Mouse (Mus musculus) neural tube, embryonic 15.5 days (tissue): ENCODE results near the gene Il12rb1. TPM values are rescaled to one million over a fixed set of nuclear protein-coding genes. Genes with fewer than 3 reads are reported as not detected.

Source experiments
- ATAC-seq: fragments of 200-750 bp; cut with Nextera tagmentation; 2 replicates; pipeline ENCODE4 v1.8.0; 2017; ENCODE audit warnings: mild to moderate bottlenecking, moderate TSS enrichment, moderate library complexity; ENCODE audit not compliant: low FRiP score
- H3K27ac ChIP-seq: fragments of 300-500 bp; sonication (generic); replicated peaks from 2 replicates; pipeline ENCODE4 v1.5.1; 2015; ENCODE audit warnings: mild to moderate bottlenecking, inconsistent platforms
- H3K27me3 ChIP-seq: fragments of 300-500 bp; sonication (generic); replicated peaks from 2 replicates; pipeline ENCODE4 v1.6.1; 2015; ENCODE audit warnings: inconsistent platforms
- H3K36me3 ChIP-seq: fragments of 300-500 bp; sonication (generic); 2 replicates; pipeline ENCODE4 v1.6.1; 2015; ENCODE audit warnings: inconsistent platforms
- H3K4me1 ChIP-seq: fragments of 300-500 bp; sonication (generic); 2 replicates; pipeline ENCODE4 v1.6.1; 2015; ENCODE audit warnings: inconsistent platforms
- H3K4me2 ChIP-seq: fragments of 300-500 bp; sonication (generic); 2 replicates; pipeline ENCODE4 v1.6.1; 2015; ENCODE audit warnings: inconsistent platforms, mild to moderate bottlenecking, moderate library complexity
- H3K4me3 ChIP-seq: fragments of 300-500 bp; sonication (generic); replicated peaks from 2 replicates; pipeline ENCODE4 v1.5.1; 2015; ENCODE audit warnings: mild to moderate bottlenecking, inconsistent platforms
- H3K9ac ChIP-seq: fragments of 300-500 bp; sonication (generic); replicated peaks from 2 replicates; pipeline ENCODE4 v1.6.1; 2015; ENCODE audit warnings: mild to moderate bottlenecking, inconsistent platforms
- H3K9me3 ChIP-seq: fragments of 300-500 bp; sonication (generic); replicated peaks from 2 replicates; pipeline ENCODE4 v1.6.1; 2016; ENCODE audit warnings: inconsistent platforms
- WGBS: fragments of 180-500 bp; shearing (Covaris S2); methylation state at CpG from one replicate; pipeline ENCODE4 v1.1.7; 2015; ENCODE audit warnings: mixed read lengths; 5-methylcytosine and 5-hydroxymethylcytosine counted together
- polyA plus RNA-seq: library from polyadenylated mRNA; unstranded; fragments of >200 nt; fragmentation: Nextera tagmentation; extraction: Ambion mirVana; gene quantifications from 2 replicates; pipeline ENCODE4 v1.2.1, GENCODE M21; 2015

Gene Il12rb1
- polyA plus RNA-seq, 1 experiment from 2014 or later: 0.14 TPM

DNA sequence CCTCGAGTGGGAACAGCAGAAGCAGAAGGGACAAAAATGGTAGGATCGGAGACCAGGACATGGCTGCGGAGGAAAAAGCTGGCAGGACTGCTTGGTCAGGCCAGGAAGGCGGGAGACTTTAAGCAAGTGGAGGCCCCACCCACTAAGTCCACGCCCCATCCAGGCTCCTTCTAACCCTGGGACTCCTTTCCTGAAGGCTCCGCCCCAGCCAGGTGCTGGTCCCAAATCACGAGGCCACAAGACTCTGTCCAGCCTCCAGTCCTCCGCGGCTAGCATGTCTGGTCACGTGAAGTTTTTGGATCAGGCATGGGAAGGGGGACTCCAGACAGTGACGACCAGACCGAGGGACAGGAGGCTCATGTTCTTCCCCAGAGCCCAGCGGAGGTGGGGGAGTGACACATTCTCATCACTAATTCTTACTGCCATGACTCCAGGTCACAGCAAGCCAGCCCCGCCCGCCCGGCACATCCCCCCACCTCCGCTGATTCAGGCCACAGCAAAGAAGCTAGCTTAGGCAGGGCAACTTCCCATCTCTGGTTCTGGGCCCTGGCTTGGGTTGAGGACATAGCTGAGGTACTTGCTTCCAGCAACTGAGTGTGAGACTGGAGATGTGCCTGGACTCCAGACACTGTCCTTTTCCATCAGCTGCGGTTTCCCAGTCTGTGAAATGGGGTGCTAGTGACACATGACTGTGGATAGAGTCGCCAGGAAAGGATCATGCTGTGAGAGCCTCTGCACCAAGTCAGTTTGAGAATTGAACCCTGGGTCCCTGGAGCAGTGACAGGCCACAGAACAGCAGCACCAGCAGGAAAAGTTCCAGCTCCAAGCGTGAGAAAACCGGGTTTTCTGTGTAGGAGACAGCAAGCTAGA lies 41.4 kb upstream of the Il12rb1 start:
- peaks cover 26% of the 10 kb centered on the region for H3K4me1 ChIP-seq
- WGBS: 11% methylated on average over 21 of the region's 21 CpGs
- no peak for ATAC-seq
- no peak overlapping the region for H3K27ac ChIP-seq
- H3K36me3 ChIP-seq: peaks cover 37% of the 10 kb centered on the region
- H3K4me2 ChIP-seq: peak overlapping the region; percentile 56
- H3K9ac ChIP-seq: 0 out of 2 replicates have a peak overlapping the region, but pooled peaks have one; percentile 34
- peak overlapping the region; percentile 30 for H3K4me3 ChIP-seq
- 0 out of 2 replicates have a peak, but pooled peaks cover 4% of the 10 kb centered on the region for H3K27me3 ChIP-seq
- no peaks in the 10 kb centered on the region for H3K9me3 ChIP-seq

DNA sequence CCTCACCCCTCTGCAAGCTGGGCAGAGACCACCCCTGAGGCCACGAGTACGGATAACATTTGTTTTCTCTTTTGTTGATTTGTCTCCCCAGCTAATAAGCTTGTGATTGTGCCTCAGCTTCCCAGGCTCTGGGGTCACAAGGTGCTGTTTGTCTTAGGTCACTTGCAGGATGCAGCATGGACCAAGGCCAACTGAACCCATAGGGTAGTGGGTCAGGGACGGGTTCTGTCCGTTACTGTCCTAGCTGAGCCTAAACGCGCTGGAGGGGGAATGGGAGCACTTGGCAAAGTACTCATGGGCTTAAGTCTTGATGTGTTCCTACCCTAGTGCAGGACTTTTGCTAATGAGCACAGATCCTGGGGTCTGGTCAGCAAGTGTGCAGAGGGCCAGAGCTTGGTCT lies 40.7 kb upstream of the Il12rb1 start:
- Histone ChIP-seq H3K4me2 (no peak overlapping the region), H3K9me3 (no peaks in the 10 kb centered on the region), H3K27me3 (0 out of 2 replicates have a peak, but pooled peaks cover 4% of the 10 kb centered on the region), H3K36me3 (peaks cover 44% of the 10 kb centered on the region), H3K4me1 (peaks cover 33% of the 10 kb centered on the region), H3K9ac (no peak overlapping the region), H3K4me3 (no peak overlapping the region), H3K27ac (no peak overlapping the region)
- WGBS: 83% methylated on average over 6 of the region's 6 CpGs
- ATAC-seq: no peak

DNA sequence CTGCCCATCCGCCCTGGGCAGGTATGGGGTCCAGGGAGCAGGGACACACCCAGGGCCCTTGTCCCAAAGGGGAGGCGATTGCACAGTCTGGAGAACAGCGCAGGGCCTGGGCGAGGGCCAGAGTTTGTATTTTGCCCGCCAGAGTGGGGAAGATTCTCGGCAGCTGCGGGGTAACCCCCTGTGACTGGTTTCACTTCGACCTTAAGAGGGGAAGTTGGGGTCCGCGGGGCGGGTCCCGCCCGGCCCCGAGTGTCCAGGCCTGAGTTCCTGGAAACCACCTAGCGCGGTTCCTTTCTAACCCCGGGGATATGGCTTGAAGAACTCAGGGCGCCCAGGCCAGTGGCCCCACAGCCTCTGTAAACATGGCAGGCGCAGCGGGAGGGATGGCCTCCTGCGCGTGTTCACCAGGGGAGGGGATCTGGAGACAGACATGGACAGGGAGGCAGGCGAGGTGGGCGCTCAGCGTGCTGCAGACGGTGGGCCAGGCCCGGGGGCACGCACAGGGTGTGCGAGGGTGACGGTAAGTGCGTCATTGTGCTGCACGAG lies 39.9 kb upstream of the Il12rb1 start:
- no peak overlapping the region for H3K27ac ChIP-seq
- H3K4me2 ChIP-seq: no peak overlapping the region
- peak; percentile 7; the same call in 1 of the 2 replicates for ATAC-seq
- H3K27me3 ChIP-seq: 0 out of 2 replicates have a peak, but pooled peaks cover 4% of the 10 kb centered on the region
- H3K9me3 ChIP-seq: no peaks in the 10 kb centered on the region
- peaks cover 41% of the 10 kb centered on the region for H3K4me1 ChIP-seq
- WGBS: 93% methylated on average over 32 of the region's 32 CpGs
- no peak overlapping the region for H3K4me3 ChIP-seq
- no peak overlapping the region for H3K9ac ChIP-seq
- peaks cover 51% of the 10 kb centered on the region for H3K36me3 ChIP-seq

DNA sequence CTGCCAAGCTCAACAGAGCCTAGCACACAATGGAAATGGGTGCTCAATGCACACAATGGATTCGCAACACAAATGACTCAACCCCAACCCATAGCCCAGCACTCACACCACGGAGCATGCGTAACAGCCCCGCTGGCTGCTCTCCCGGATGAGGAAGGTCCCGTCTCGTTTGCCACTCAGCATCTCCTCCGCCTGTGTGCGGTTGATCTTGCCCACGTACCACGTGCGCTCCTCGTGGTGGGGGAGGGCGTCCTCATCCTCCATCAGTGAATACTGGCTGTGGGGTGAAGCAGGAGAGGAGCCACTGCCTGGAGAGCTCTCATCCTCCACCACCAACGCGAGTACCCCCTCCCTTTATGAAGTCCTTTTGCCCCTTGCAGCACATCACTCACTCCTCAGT lies 39.3 kb upstream of the Il12rb1 start:
- Histone ChIP-seq H3K36me3 (peaks cover 53% of the 10 kb centered on the region), H3K9ac (no peak overlapping the region), H3K4me1 (peaks cover 48% of the 10 kb centered on the region), H3K9me3 (no peaks in the 10 kb centered on the region), H3K27me3 (0 out of 2 replicates have a peak, but pooled peaks cover 4% of the 10 kb centered on the region), H3K4me3 (no peak overlapping the region), H3K4me2 (no peak overlapping the region), H3K27ac (no peak overlapping the region)
- 90% methylated on average over 16 of the region's 16 CpGs for WGBS
- ATAC-seq: peak; percentile 11; the same call in 1 of the 2 replicates

DNA sequence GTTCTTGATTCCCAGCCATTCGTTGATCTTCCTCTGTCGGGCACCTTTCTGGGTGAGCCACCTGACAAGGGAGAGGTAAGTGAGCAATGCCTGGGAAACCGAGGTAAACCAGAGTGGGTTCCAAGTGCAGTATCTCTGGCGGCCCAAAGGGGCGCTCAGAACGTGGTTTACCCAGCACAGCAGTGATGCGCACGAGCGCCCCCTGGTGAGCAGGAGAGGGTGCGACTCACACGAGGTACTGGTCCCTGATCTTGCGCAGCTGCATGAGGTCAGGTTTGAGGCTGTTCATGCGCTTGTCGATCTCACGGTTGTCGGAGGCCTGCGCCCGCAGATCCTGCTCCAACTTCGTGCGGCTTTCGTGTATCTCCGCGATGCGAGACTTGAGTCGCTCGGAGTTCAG lies 38.9 kb upstream of the Il12rb1 start:
- Histone ChIP-seq H3K4me1 (peaks cover 52% of the 10 kb centered on the region), H3K4me3 (no peak overlapping the region), H3K27ac (no peak overlapping the region), H3K4me2 (no peak overlapping the region), H3K27me3 (0 out of 2 replicates have a peak, but pooled peaks cover 4% of the 10 kb centered on the region), H3K36me3 (peaks cover 57% of the 10 kb centered on the region), H3K9ac (no peak overlapping the region), H3K9me3 (no peaks in the 10 kb centered on the region)
- WGBS: 8% methylated on average over 26 of the region's 26 CpGs
- peak; percentile 75 for ATAC-seq

DNA sequence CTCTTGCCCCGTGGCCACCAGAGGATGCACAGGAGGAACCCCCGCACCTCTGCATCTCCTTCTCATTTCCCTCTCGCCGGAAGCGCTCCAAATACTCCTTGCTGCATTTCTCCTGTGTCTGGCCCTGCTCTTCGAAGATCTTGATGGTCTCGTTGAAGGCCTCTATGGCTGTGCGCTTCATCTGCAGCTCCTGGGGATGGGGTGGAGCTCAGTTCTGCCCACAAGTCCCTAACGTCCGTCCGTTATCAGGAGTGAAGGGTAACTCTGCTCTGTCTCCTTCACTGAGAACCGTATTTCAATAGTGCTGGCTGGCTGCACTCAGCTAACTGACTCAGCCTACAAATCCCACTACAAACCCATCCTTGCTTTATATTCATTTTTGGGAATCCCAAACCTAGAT lies 38.4 kb upstream of the Il12rb1 start:
- ATAC-seq: no peak
- H3K27ac ChIP-seq: no peak overlapping the region
- no peak overlapping the region for H3K9ac ChIP-seq
- H3K27me3 ChIP-seq: 0 out of 2 replicates have a peak, but pooled peaks cover 4% of the 10 kb centered on the region
- no peak overlapping the region for H3K4me2 ChIP-seq
- H3K4me3 ChIP-seq: no peak overlapping the region
- H3K4me1 ChIP-seq: peaks cover 57% of the 10 kb centered on the region
- peaks cover 62% of the 10 kb centered on the region for H3K36me3 ChIP-seq
- H3K9me3 ChIP-seq: no peaks in the 10 kb centered on the region
- WGBS: 75% methylated on average over 12 of the region's 12 CpGs

DNA sequence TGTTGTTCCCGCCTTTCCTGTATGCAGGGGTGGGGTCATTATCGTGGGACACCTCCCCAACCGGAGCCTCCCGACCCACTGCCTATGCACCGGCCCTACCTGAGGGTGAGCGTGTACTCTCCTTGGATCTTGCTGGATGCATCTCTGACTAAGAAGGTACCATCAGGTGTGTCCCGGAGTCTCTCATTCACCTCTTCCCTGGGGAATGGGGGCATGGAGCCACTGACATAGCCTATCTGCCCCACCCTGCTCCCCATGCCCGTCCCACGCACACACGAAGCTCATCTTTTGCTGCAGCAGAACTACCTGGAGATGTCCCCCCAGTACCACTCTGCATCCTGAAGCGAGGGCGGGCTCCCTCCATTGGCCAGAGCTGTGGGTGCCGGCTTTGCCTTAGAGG lies 37.5 kb upstream of the Il12rb1 start:
- ATAC-seq: no peak
- WGBS: 97% methylated on average over 13 of the region's 13 CpGs
- Histone ChIP-seq H3K9me3 (no peaks in the 10 kb centered on the region), H3K9ac (no peak overlapping the region), H3K4me3 (no peak overlapping the region), H3K27me3 (0 out of 2 replicates have a peak, but pooled peaks cover 4% of the 10 kb centered on the region), H3K36me3 (peaks cover 63% of the 10 kb centered on the region), H3K4me1 (peaks cover 64% of the 10 kb centered on the region), H3K27ac (no peak overlapping the region), H3K4me2 (no peak overlapping the region)

DNA sequence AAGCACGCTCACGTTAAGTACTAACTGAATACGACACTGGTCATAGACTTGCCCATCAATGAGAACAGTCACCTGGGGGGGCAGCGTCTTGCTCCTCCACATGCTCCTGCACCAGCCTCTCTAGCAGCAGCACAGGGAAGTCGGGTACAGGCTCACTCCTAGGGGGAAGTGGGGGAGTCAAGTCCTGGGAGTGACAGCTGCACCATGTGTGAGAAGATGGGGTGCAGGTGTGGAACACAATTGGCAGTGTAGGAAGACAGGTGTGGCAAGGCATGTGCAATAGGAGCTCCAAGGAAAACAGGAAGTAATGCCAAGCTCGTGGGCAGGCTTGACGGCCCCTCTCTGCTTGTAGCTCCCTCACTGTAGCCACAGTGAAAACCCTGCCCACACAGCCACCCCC lies 37.0 kb upstream of the Il12rb1 start:
- Histone ChIP-seq H3K4me1 (peaks cover 63% of the 10 kb centered on the region), H3K4me3 (no peak overlapping the region), H3K9me3 (no peaks in the 10 kb centered on the region), H3K27me3 (0 out of 2 replicates have a peak, but pooled peaks cover 4% of the 10 kb centered on the region), H3K4me2 (no peak overlapping the region), H3K27ac (no peak overlapping the region), H3K9ac (no peak overlapping the region), H3K36me3 (peaks cover 63% of the 10 kb centered on the region)
- WGBS: 89% methylated on average over 7 of the region's 7 CpGs
- no peak for ATAC-seq

DNA sequence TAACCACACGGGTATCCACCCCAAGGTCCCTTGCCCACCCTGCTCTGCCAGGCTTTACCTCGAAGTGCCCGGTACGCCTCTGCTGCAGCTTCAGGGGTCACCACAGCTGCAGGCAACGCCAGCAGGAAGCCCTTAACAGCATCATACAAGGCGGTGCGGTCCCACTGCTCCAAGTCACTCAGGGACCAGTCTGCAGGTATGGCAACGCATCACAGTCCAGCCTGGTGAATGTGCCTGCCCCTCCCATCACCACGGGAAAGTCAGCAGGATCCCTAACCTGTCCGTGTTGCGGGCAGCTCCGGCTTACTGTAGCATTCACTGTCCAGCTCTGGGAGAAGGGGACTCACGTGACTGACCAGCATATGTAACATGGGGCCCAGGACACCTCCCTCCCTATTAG lies 36.2 kb upstream of the Il12rb1 start:
- H3K4me3 ChIP-seq: no peak overlapping the region
- H3K9me3 ChIP-seq: no peaks in the 10 kb centered on the region
- H3K27ac ChIP-seq: no peak overlapping the region
- WGBS: 93% methylated on average over 13 of the region's 13 CpGs
- H3K4me2 ChIP-seq: no peak overlapping the region
- no peak for ATAC-seq
- peaks cover 63% of the 10 kb centered on the region for H3K36me3 ChIP-seq
- H3K9ac ChIP-seq: no peak overlapping the region
- H3K27me3 ChIP-seq: no peaks in the 10 kb centered on the region
- peaks cover 54% of the 10 kb centered on the region for H3K4me1 ChIP-seq

DNA sequence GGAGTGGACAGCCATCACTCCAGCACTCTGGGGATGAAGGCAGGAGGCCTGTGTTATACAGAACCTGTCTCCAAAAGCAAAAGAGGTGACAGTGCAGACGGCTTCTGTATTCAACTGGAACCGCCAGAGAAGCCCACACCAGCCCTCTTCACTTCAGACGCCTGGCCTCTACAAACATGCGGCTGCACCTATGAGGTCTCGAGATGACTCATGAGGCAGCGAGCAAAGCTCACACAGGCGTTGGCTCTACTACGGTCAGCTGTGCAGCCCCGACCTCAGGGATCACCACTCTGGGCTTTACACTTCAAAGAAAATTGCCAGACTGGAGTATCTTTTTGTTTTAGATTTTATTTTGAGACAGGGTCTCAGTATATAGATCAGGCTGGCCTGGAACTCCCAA lies 35.4 kb upstream of the Il12rb1 start:
- no peak for ATAC-seq
- H3K4me2 ChIP-seq: no peak overlapping the region
- H3K4me1 ChIP-seq: peaks cover 58% of the 10 kb centered on the region
- peaks cover 61% of the 10 kb centered on the region for H3K36me3 ChIP-seq
- 94% methylated on average over 9 of the region's 9 CpGs for WGBS
- H3K9ac ChIP-seq: no peak overlapping the region
- no peaks in the 10 kb centered on the region for H3K9me3 ChIP-seq
- no peak overlapping the region for H3K4me3 ChIP-seq
- H3K27ac ChIP-seq: peak overlapping the region; percentile 67; the same call in 1 of the 2 replicates
- no peaks in the 10 kb centered on the region for H3K27me3 ChIP-seq

DNA sequence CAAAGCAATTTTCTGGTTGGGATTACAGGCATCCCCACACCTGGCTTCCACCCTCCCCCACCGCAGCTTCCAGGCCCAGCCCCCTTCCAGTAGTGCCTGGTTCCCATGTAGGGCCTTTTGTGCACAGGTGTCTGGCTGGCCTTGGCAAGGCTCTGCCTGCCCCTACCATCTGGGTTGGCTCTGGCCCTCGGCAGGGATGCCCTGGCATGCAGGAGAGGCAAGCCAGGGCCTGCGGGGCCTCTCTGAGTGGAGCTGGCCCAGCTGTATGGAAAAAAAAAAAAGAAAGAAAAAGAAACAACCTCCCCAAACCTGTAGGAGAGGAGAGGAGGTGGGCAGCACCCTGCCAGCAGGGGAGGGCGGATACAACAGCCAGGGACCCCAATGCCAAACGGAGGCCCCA lies 34.8 kb upstream of the Il12rb1 start:
- peak overlapping the region; percentile 67 for H3K27ac ChIP-seq
- ATAC-seq: no peak
- peaks cover 59% of the 10 kb centered on the region for H3K36me3 ChIP-seq
- 72% methylated on average over 5 of the region's 5 CpGs for WGBS
- H3K4me3 ChIP-seq: no peak overlapping the region
- H3K4me1 ChIP-seq: peaks cover 63% of the 10 kb centered on the region
- 0 out of 2 replicates have a peak overlapping the region, but pooled peaks have one; percentile 23 for H3K9ac ChIP-seq
- H3K27me3 ChIP-seq: no peaks in the 10 kb centered on the region
- no peaks in the 10 kb centered on the region for H3K9me3 ChIP-seq
- peak overlapping the region; percentile 31 for H3K4me2 ChIP-seq

DNA sequence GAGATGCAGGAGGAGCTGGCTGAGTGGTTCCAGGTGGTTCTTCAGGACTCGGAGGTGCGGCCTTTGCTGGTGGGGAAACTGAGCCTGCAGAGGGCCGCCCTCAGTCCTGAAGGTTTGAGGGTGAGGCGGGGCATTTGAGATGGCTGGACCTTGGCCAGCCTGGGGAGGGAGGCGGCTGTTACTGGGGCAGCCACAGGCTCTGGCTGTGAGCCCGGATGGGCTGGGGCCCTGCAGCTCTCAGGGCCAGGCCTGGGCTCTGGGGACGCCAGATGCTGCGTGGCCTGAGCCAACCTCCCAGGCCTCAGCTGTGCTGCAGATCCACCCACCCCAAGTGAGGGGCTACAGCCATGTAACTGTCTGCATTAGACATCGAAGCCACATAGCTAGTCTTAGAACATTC lies 34.4 kb upstream of the Il12rb1 start:
- Histone ChIP-seq H3K4me2 (peak overlapping the region; percentile 31), H3K27me3 (no peaks in the 10 kb centered on the region), H3K9me3 (no peaks in the 10 kb centered on the region), H3K36me3 (peaks cover 58% of the 10 kb centered on the region), H3K4me3 (no peak overlapping the region), H3K27ac (peak overlapping the region; percentile 67), H3K4me1 (peaks cover 65% of the 10 kb centered on the region), H3K9ac (peak overlapping the region; percentile 97; the same call in 1 of the 2 replicates)
- 46% methylated on average over 9 of the region's 9 CpGs for WGBS
- no peak for ATAC-seq
